Mouse (Mus musculus) heart, embryonic 14.5 days (tissue): ENCODE measurements around the gene Actrt3. TPM values are rescaled to one million over a fixed set of nuclear protein-coding genes. Genes with fewer than 3 reads are reported as not detected.

Source experiments
- polyA plus RNA-seq: library from polyadenylated mRNA; unstranded; fragments of >200 nt; fragmentation: Nextera tagmentation; extraction: Ambion mirVana; gene quantifications from 2 replicates; pipeline ENCODE4 v1.2.1, GENCODE M21; 2014

The Actrt3 gene
- polyA plus RNA-seq, 1 experiment from 2014 or later: not detected

Other genes with a start within 250 kb of the Actrt3 start
- 23.0 and 24.1 TPM in 2 replicates for gene Mecom, start 51.9 kb downstream of the Actrt3 start, polyA plus RNA-seq
- gene Mynn, start 2.1 kb upstream of the Actrt3 start, polyA plus RNA-seq: 23.4 and 25.9 TPM in 2 replicates
- gene Lrriq4, start 44.6 kb upstream of the Actrt3 start, polyA plus RNA-seq: 0.11 TPM in 1 of 2 replicates, not detected in the other
- 0.27 and 0.68 TPM in 2 replicates for gene Lrrc34, start 47.9 kb upstream of the Actrt3 start, polyA plus RNA-seq
- gene Lrrc31, start 99.9 kb upstream of the Actrt3 start, polyA plus RNA-seq: not detected in 2 replicates
- not detected in 2 replicates for gene Samd7, start 146.4 kb upstream of the Actrt3 start, polyA plus RNA-seq
- gene Sec62, start 192.9 kb upstream of the Actrt3 start, polyA plus RNA-seq: 68.7 and 72.3 TPM in 2 replicates